Mouse (Mus musculus) liver, adult (tissue): Measurements from ENCODE around the gene Ccdc152.

ENCODE experiments used
- GATA4 ChIP-seq: IDR thresholded peaks from 2 replicates; pipeline ENCODE4 v1.6.1; 2014; ENCODE audit warnings: mild to moderate bottlenecking, low read length; ENCODE audit not compliant: insufficient replicate concordance

Ccdc152 gene

GRCm38 (mm10) chr15:3303426-3303825 is at the start of gene Ccdc152:
TSS of gene Ccdc152 (minus strand) at chr15:3303526.
- no peak for TF ChIP-seq GATA4

GRCm38 (mm10) chr15:3349306-3350064 is 46.2 kb upstream of the Ccdc152 start:
- no peak for TF ChIP-seq GATA4

- TF ChIP-seq GATA4 = no peak
Observed at GRCm38 (mm10) chr15:3346682-3347081, 43.4 kb upstream of the Ccdc152 start.

GRCm38 (mm10) chr15:3344555-3344954 is 41.2 kb upstream of the Ccdc152 start:
- no peak for TF ChIP-seq GATA4

GRCm38 (mm10) chr15:3341806-3342582 is 38.7 kb upstream of the Ccdc152 start:
- TF ChIP-seq GATA4 = no peak

GRCm38 (mm10) chr15:3339847-3340246 is 36.5 kb upstream of the Ccdc152 start:
- TF ChIP-seq GATA4 = no peak

GRCm38 (mm10) chr15:3332517-3332916 is 29.2 kb upstream of the Ccdc152 start:
- TF ChIP-seq GATA4 = no peak

- TF ChIP-seq GATA4 = no peak
Observed at GRCm38 (mm10) chr15:3331813-3332212, 28.5 kb upstream of the Ccdc152 start.

- TF ChIP-seq GATA4 = no peak
Observed at GRCm38 (mm10) chr15:3330291-3330690, 27.0 kb upstream of the Ccdc152 start.

GRCm38 (mm10) chr15:3323041-3323440 is 19.7 kb upstream of the Ccdc152 start:
- no peak for TF ChIP-seq GATA4

- no peak for TF ChIP-seq GATA4
Observed at GRCm38 (mm10) chr15:3319929-3320328, 16.6 kb upstream of the Ccdc152 start.

- no peak for TF ChIP-seq GATA4
Observed at GRCm38 (mm10) chr15:3316617-3317016, 13.3 kb upstream of the Ccdc152 start.

GRCm38 (mm10) chr15:3312937-3313336 is 9.6 kb upstream of the Ccdc152 start:
- no peak for TF ChIP-seq GATA4

GRCm38 (mm10) chr15:3309856-3310255 is 6.5 kb upstream of the Ccdc152 start:
- TF ChIP-seq GATA4 = no peak

- TF ChIP-seq GATA4 = no peak
Observed at GRCm38 (mm10) chr15:3300361-3301100, 2.8 kb downstream of the Ccdc152 start.

- TF ChIP-seq GATA4 = no peak
Observed at GRCm38 (mm10) chr15:3297615-3298014, 5.7 kb downstream of the Ccdc152 start.
